In genomic region chr8:125291932-125292717, GRCm38 (mm10) we compare ENCODE assay signal across 10 mouse cellular contexts.
A peak's percentile ranks its signal among the peaks of the same experiment; 100 is the strongest.
DNase-seq lines count a peak whose midpoint lies in the region; ATAC-seq and TF ChIP-seq lines count a peak whose summit lies in the region.
"Had no signal": no experiment of that assay in that cellular context is flagged by ENCODE, and none has a peak within 500 bp of the region (broad histone marks: within the 10 kb centered on the region; RNA-seq: fewer than 3 reads in every experiment).

No protein-coding gene starts in this region.

- no peaks in the 10 kb centered on the region for H3K36me3 ChIP-seq in forebrain, embryonic 10.5 days (replicated peaks)
- H3K36me3 ChIP-seq in forebrain, embryonic 11.5 days (ENCODE audit: control insufficient read depth, insufficient read depth, low read length), result no peaks in the 10 kb centered on the region
- H3K36me3 ChIP-seq in lung, embryonic 15.5 days, result no peaks in the 10 kb centered on the region
- H3K36me3 ChIP-seq in heart, embryonic 15.5 days, result no peaks in the 10 kb centered on the region
- no peaks in the 10 kb centered on the region for H3K36me3 ChIP-seq in myocyte (ENCODE audit: control insufficient read depth, insufficient read depth)

- 90% methylated on average over 22 of the region's 22 CpGs for WGBS in forebrain, embryonic 10.5 days
- 82% methylated on average over 22 of the region's 22 CpGs for WGBS in forebrain, embryonic 11.5 days
- 74% methylated on average over 22 of the region's 22 CpGs for WGBS in lung, embryonic 15.5 days
- 73% methylated on average over 22 of the region's 22 CpGs for WGBS in heart, embryonic 15.5 days

- no peak overlapping the region for H3K4me3 ChIP-seq in forebrain, embryonic 10.5 days
- no peak overlapping the region for H3K4me3 ChIP-seq in forebrain, embryonic 11.5 days (ENCODE audit: low read depth, low read length)
- no peak overlapping the region for H3K4me3 ChIP-seq in lung, embryonic 15.5 days
- H3K4me3 ChIP-seq in heart, embryonic 15.5 days, result no peak overlapping the region
- no peak overlapping the region for H3K4me3 ChIP-seq in myocyte

- no peak for DNase-seq in forebrain, embryonic 10.5 days (ENCODE audit: extremely low spot score, low spot score)
- no peak for DNase-seq in forebrain, embryonic 11.5 days (ENCODE audit: low spot score)
- no peak for DNase-seq in lung, postnatal 14 days
- DNase-seq in embryo, embryonic 10 days (ENCODE audit: low spot score), result no peak
- no peak for DNase-seq in right cerebral cortex, adult 18-20 months
- DNase-seq: cerebellum, postnatal 14 days; thymus, postnatal 14 days had no signal

- no peaks in the 10 kb centered on the region for H3K79me2 ChIP-seq in myocyte (ENCODE audit: control insufficient read depth, insufficient read depth)

- H3K27me3 ChIP-seq in forebrain, embryonic 10.5 days (ENCODE audit: poor library complexity, severe bottlenecking), result no peaks in the 10 kb centered on the region
- H3K27me3 ChIP-seq in forebrain, embryonic 11.5 days (ENCODE audit: control insufficient read depth, insufficient read depth, low read length), result no peaks in the 10 kb centered on the region
- no peaks in the 10 kb centered on the region for H3K27me3 ChIP-seq in lung, embryonic 15.5 days
- no peaks in the 10 kb centered on the region for H3K27me3 ChIP-seq in heart, embryonic 15.5 days
- no peaks in the 10 kb centered on the region for H3K27me3 ChIP-seq in myocyte (ENCODE audit: control insufficient read depth, insufficient read depth, insufficient read length)

- TF ChIP-seq POLR2A in myocyte (IDR thresholded peaks at IDR 0.05; ENCODE audit: insufficient read length, low read depth), result no peak

- no peaks in the 10 kb centered on the region for H3K9me3 ChIP-seq in forebrain, embryonic 10.5 days
- H3K9me3 ChIP-seq in forebrain, embryonic 11.5 days (ENCODE audit: control insufficient read depth, low read length), result no peaks in the 10 kb centered on the region; the same call in 1 of the 2 replicates
- no peaks in the 10 kb centered on the region for H3K9me3 ChIP-seq in lung, embryonic 15.5 days
- H3K9me3 ChIP-seq in heart, embryonic 15.5 days (replicated peaks), result no peaks in the 10 kb centered on the region

- H3ac ChIP-seq in myocyte (ENCODE audit: control insufficient read depth, insufficient read length), result no peak overlapping the region

- H3K27ac ChIP-seq in forebrain, embryonic 10.5 days, result peak overlapping the region; percentile 51; the same call in 1 of the 2 replicates
- no peak overlapping the region for H3K27ac ChIP-seq in forebrain, embryonic 11.5 days (ENCODE audit: low read depth, low read length)
- H3K27ac ChIP-seq in lung, embryonic 15.5 days, result peak overlapping the region; percentile 87
- peak overlapping the region; percentile 94 for H3K27ac ChIP-seq in heart, embryonic 15.5 days

- peaks cover 40% of the 10 kb centered on the region for H3K4me1 ChIP-seq in forebrain, embryonic 10.5 days
- no peaks in the 10 kb centered on the region for H3K4me1 ChIP-seq in forebrain, embryonic 11.5 days (replicated peaks; ENCODE audit: control insufficient read depth, insufficient read depth, low read length)
- H3K4me1 ChIP-seq in lung, embryonic 15.5 days, result peaks cover 40% of the 10 kb centered on the region
- peaks cover 69% of the 10 kb centered on the region for H3K4me1 ChIP-seq in heart, embryonic 15.5 days (replicated peaks)

- no peak for ATAC-seq in forebrain, embryonic 11.5 days (replicated peaks; ENCODE audit: low FRiP score)
- ATAC-seq in lung, embryonic 15.5 days (ENCODE audit: borderline replicate concordance, extremely low read depth, low FRiP score, low TSS enrichment), result no peak
- ATAC-seq in heart, embryonic 15.5 days (replicated peaks; ENCODE audit: insufficient number of reproducible peaks, insufficient read depth, low FRiP score, low read depth), result no peak; the same call in 1 of the 2 replicates

- no peak overlapping the region for H3K4me2 ChIP-seq in forebrain, embryonic 11.5 days (ENCODE audit: low read depth, low read length, severe bottlenecking)
- no peak overlapping the region for H3K4me2 ChIP-seq in lung, embryonic 15.5 days
- H3K4me2 ChIP-seq in heart, embryonic 15.5 days, result no peak overlapping the region
- peak overlapping the region; percentile 37 for H3K4me2 ChIP-seq in myocyte (ENCODE audit: low read depth)

- no peak overlapping the region for H3K9ac ChIP-seq in forebrain, embryonic 11.5 days (ENCODE audit: low read length)
- no peak overlapping the region for H3K9ac ChIP-seq in lung, embryonic 15.5 days
- H3K9ac ChIP-seq in heart, embryonic 15.5 days, result no peak overlapping the region

TF ChIP-seq in myocyte, 11 proteins besides CTCF, POLR2A, EP300 and RAD21:
- no peak for TF ChIP-seq REST (IDR thresholded peaks at IDR 0.05; ENCODE audit: insufficient read depth, insufficient read length)
- TF ChIP-seq MAX (IDR thresholded peaks at IDR 0.05; ENCODE audit: low read depth), result no peak
- TF ChIP-seq CEBPB (IDR thresholded peaks at IDR 0.05; ENCODE audit: insufficient read depth, poor library complexity, severe bottlenecking), result no peak
- no peak for TF ChIP-seq MYOD1 (IDR thresholded peaks at IDR 0.05; ENCODE audit: control insufficient read depth in 1 of 3, insufficient read length in 2 of 3, low read depth in 2 of 3)
- TF ChIP-seq TCF3 (IDR thresholded peaks at IDR 0.05; ENCODE audit: insufficient read length, low read depth), result no peak
